Mouse (Mus musculus) olfactory bulb, adult 2 months (tissue): ENCODE measurements around the gene Opcml.

ENCODE experiments used
- CTCF ChIP-seq: fragments of 200-500 bp; IDR thresholded peaks from 2 replicates; pipeline ENCODE4 v1.5.1; 2012; ENCODE audit warnings: low read depth, mild to moderate bottlenecking, low read length, moderate library complexity; ENCODE audit not compliant: insufficient read depth
- POLR2A ChIP-seq: fragments of 200-500 bp; IDR thresholded peaks from 2 replicates; pipeline ENCODE4 v1.6.1; 2012; ENCODE audit warnings: mild to moderate bottlenecking, low read depth, low read length, moderate library complexity; ENCODE audit not compliant: insufficient read depth

DNA sequence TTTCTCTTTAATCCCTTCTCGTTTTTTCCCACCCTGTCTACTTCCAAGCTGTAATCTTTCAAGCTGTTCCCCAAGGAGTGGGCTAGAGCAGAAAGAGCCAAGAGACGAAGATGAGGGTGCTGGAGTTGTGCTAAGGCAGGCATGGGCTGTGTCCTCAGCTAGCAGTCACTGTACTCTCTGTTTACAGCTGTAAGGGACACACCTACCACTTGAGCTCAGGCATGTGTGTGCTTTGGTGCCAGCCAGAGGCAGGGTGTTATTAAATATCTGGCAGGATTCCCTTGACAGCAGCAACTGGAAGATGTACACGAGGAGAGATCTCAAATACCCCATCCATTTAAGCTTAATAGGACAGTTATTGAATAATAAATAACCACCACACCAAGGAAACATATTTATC lies 490.4 kb downstream of the Opcml start:
- TF ChIP-seq CTCF: no peak
- TF ChIP-seq POLR2A: no peak
